Mouse (Mus musculus): ENCODE measurements at regions not wholly inside any gene's neighbourhood (a gene's known extent, or its start where the extent isn't known, plus 50 kb on each side); places are given as distances from the start of the nearest gene placed in this dataset.
A peak's percentile ranks its signal among the peaks of the same experiment; 100 is the strongest.

DNA sequence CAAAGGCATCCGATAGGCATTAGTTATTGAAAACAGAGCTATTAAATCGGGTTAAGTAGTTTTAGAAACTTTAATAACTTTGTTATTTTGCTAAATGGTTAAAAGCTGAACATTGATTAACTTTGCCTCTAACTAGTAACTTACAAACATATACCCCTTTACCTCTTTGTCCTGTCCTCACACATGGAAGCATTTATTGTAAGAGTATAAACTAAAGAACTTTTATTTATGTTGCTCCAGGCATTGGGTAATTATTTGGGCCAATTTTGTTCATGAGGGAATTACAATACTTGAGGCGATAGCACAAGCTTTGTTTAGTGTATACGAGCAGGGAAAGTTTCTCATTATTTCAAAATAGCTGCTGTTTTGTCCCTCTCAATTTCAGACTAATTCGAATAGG, 328.4 kb upstream of the Gm9008 start:
- DNase-seq (ENCODE audit: low spot score) = no peak

DNA sequence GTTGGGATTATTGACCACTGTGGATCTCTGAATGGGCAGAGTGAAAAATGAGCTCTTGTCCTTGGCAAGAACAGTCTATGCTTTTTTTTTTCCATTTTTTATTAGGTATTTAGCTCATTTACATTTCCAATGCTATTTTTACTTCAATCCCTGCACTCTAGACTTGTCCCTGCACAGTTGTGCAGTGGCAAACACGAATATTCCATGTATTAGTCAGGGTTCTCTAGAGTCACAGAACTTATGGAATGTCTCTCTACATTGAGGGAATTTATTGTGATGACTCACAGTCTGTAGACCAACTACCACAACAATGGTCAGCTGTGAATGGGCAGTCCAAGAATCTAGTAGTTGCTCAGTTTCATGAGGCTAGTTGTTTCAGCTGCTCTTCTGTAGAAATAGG, 305.4 kb upstream of the Gm9008 start:
- DNase-seq (ENCODE audit: low spot score) = no peak

DNA sequence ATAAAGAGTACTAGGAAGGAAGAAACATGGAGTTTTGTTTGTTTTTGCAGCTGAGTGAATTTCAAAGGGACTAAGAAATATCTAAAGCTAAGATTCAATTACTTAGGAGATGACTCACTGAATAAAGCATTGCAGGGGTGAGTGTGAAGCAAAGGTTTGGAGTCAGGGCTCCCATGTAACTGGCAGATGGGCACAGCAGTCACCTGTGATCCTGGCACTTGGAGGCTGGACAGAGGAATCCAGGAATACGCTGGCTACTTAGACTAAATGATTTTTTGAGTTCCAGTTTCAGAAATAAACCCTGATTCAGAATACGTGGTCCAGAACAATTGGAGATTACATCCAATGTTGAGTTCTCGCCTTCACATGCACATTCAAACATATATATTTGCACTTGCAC, 282.6 kb upstream of the Gm9008 start:
- no peak for DNase-seq (ENCODE audit: low spot score)

DNA sequence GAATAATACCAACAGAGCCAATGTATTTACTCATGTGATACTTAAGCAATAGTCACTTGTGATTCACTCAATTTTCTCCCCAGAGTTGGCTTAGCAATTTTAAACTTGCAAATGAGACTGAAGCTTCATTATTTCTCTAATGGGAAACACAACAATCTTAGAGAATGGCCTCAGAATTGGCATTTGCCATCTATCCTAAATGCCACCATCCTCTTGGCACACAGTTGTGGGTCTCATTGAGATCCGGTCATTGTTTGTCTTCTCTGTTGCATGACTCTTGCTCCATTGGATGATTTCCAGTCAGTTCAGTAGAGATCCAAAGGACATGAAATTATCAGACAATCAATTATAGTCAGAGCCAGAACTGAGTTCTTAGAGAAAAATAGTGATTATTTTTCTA, 280.6 kb upstream of the Gm9008 start:
- no peak for DNase-seq (ENCODE audit: low spot score)

DNA sequence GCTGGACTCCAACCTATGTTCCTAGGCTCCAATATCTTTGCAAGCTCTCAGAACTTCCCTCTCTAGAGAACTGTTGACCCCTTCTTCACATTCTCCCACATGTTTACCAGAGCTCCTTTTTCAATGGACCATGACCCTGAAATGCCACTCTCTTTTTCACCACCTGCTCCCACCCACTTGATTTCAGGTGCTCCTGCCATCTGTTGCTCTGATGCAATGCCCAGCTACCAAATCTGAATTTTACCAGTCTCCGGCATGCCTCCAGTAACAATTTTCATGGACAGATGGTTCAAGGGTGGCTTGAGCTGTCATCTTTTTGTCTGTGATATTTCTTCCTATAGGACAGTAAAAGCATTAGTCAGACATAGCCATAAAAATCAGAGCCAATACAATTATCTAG, 279.5 kb upstream of the Gm9008 start:
- no peak for DNase-seq (ENCODE audit: low spot score)

DNA sequence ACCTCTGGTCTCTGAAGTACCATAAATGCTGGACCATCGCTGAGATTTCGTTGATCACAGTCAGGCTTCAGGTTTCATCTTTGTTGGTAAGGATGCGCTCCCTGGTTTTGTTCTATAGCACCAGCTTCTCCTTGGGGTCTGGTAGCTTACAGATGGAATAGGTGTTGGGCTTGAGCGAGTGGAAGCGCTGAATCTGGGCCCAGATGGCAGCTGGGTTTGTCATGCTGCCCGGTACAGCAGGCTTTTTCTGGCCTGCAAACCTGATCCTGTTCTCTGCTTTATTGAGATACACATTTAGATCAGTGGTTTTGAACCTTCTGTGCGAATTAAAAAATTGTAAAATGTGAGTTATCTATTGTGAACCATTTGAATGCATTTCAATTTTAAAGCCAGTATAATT, 266.3 kb upstream of the Gm9008 start:
- no peak for DNase-seq (ENCODE audit: low spot score)

DNA sequence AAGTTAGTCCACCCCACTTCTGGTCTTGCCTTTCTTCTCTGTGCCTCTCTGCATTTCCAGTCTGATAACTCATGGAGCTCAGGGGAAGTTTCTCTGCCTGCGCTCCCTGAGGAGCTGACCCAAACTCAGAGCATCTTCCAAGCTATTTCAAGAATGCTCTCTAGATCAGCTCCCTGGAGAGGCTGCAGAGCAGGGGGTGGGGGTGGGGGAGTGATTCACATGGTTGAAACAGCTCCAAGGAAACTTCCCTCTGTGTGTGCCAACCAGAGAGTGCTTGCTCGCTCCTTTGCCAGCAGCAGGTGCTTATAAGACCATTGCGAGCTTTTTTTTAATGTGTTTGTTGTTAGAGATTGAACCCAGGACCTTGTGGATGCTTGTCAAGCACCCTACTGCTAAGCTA, 257.3 kb upstream of the Gm9008 start:
- peak; percentile 27 for DNase-seq (ENCODE audit: low spot score)
